Mouse (Mus musculus) spleen, adult 2 months (tissue): ENCODE measurements around the gene Ccdc8. TPM values are rescaled to one million over a fixed set of nuclear protein-coding genes. Genes with fewer than 3 reads are reported as not detected.

ENCODE experiments used
- DNase-seq, 2 experiments: peaks; one replicate each; pipeline versions ENCODE4 v3.0.0 to v3.0.0-alpha.2; 2012 to 2021; ENCODE audit warnings: low spot score in 2 of 2, low read depth in 1 of 2
- H3K27ac ChIP-seq: fragments of 200-500 bp; 2 replicates; pipeline ENCODE4 v1.5.1; 2012; ENCODE audit warnings: low read length, inconsistent platforms; ENCODE audit not compliant: insufficient read depth
- H3K27me3 ChIP-seq: fragments of 200-500 bp; 2 replicates; pipeline ENCODE4 v1.6.1; 2012; ENCODE audit warnings: mild to moderate bottlenecking, moderate library complexity, low read length, inconsistent platforms; ENCODE audit not compliant: control insufficient read depth, insufficient read depth
- H3K36me3 ChIP-seq: fragments of 200-500 bp; 2 replicates; pipeline ENCODE4 v1.6.1; 2012; ENCODE audit warnings: mild to moderate bottlenecking, low read length, inconsistent platforms; ENCODE audit not compliant: control insufficient read depth, insufficient read depth
- H3K4me1 ChIP-seq: fragments of 200-500 bp; 2 replicates; pipeline ENCODE4 v1.6.1; 2011; ENCODE audit warnings: inconsistent platforms; ENCODE audit not compliant: control insufficient read depth, insufficient read depth, insufficient read length
- H3K4me3 ChIP-seq: fragments of 200-500 bp; 2 replicates; pipeline ENCODE4 v1.5.1; 2011; ENCODE audit warnings: mild to moderate bottlenecking, inconsistent platforms; ENCODE audit not compliant: insufficient read depth, insufficient read length; ENCODE audit errors: extremely low read depth
- CTCF ChIP-seq: fragments of 200-500 bp; IDR thresholded peaks from 2 replicates; pipeline ENCODE4 v1.5.1; 2011; ENCODE audit warnings: mild to moderate bottlenecking, inconsistent platforms; ENCODE audit not compliant: insufficient read depth, insufficient read length, insufficient replicate concordance; ENCODE audit errors: extremely low read depth
- POLR2A ChIP-seq: fragments of 200-500 bp; IDR thresholded peaks from 2 replicates; pipeline ENCODE4 v1.6.1; 2011; ENCODE audit warnings: low read depth, low read length, inconsistent platforms
- WGBS: fragments of 180-500 bp; shearing (Covaris S2); methylation state at CpG from one replicate; pipeline ENCODE4 v1.1.7; 2018; 5-methylcytosine and 5-hydroxymethylcytosine counted together
- polyA plus RNA-seq: library from polyadenylated mRNA; depleted of rRNA; stranded (reverse); fragments of >200 nt; gene quantifications from 2 replicates; pipeline ENCODE4 v1.2.3, GENCODE M21; 2012; rRNA removed

The Ccdc8 gene
- polyA plus RNA-seq, 1 experiment, result 2.2 TPM

GRCm38 (mm10) chr7:17027588-17028343 is 35.3 kb downstream of the Ccdc8 start, which contains the start of gene Ppp5c:
Gene Ppp5c, minus strand, starts transcription at chr7:17027924.
- peak; percentile 53 to 83 for DNase-seq
- H3K4me1 ChIP-seq, result peaks cover 40% of the 10 kb centered on the region
- WGBS, result under 1% methylated on average over 58 of the region's 58 CpGs

GRCm38 (mm10) chr7:17028923-17029322 is 36.4 kb downstream of the Ccdc8 start:
- Histone ChIP-seq H3K27ac (no peak overlapping the region), H3K27me3 (no peaks in the 10 kb centered on the region), H3K4me1 (peaks cover 31% of the 10 kb centered on the region), H3K36me3 (no peaks in the 10 kb centered on the region), H3K4me3 (no peak overlapping the region)
- no peak for DNase-seq
- WGBS, result 85% methylated on average over 7 of the region's 7 CpGs
- TF ChIP-seq POLR2A, result no peak
- no peak for TF ChIP-seq CTCF

More at GRCm38 (mm10) chr7:17027588-17028343, 35.3 kb downstream of the Ccdc8 start, which contains the start of gene Ppp5c:
- no peak for TF ChIP-seq CTCF
- TF ChIP-seq POLR2A, result no peak
- Histone ChIP-seq H3K27me3 (no peaks in the 10 kb centered on the region), H3K36me3 (no peaks in the 10 kb centered on the region), H3K4me3 (peak within 1 kb of the TSS; percentile 97), H3K27ac (peak within 1 kb of the TSS; percentile 87)

GRCm38 (mm10) chr7:17030239-17030638 is 37.7 kb downstream of the Ccdc8 start:
- WGBS, result 43% methylated on average over 7 of the region's 7 CpGs
- no peak overlapping the region for H3K27ac ChIP-seq
- H3K4me1 ChIP-seq, result peaks cover 19% of the 10 kb centered on the region
- H3K27me3 ChIP-seq, result no peaks in the 10 kb centered on the region
- no peak overlapping the region for H3K4me3 ChIP-seq
- TF ChIP-seq CTCF (no peak), POLR2A (no peak)
- no peak for DNase-seq
- no peaks in the 10 kb centered on the region for H3K36me3 ChIP-seq

GRCm38 (mm10) chr7:17038018-17038695 is 45.6 kb downstream of the Ccdc8 start:
- no peak for TF ChIP-seq POLR2A
- no peak for TF ChIP-seq CTCF
- no peak overlapping the region for H3K4me3 ChIP-seq
- H3K27ac ChIP-seq, result no peak overlapping the region
- H3K27me3 ChIP-seq, result no peaks in the 10 kb centered on the region
- no peak for DNase-seq
- WGBS, result 91% methylated on average over 9 of the region's 9 CpGs
- no peaks in the 10 kb centered on the region for H3K36me3 ChIP-seq
- no peaks in the 10 kb centered on the region for H3K4me1 ChIP-seq

GRCm38 (mm10) chr7:17039373-17039772 is 46.9 kb downstream of the Ccdc8 start:
- no peaks in the 10 kb centered on the region for H3K36me3 ChIP-seq
- H3K27me3 ChIP-seq, result no peaks in the 10 kb centered on the region
- no peaks in the 10 kb centered on the region for H3K4me1 ChIP-seq
- no peak for DNase-seq
- no peak overlapping the region for H3K4me3 ChIP-seq
- H3K27ac ChIP-seq, result no peak overlapping the region
- no peak for TF ChIP-seq CTCF
- no peak for TF ChIP-seq POLR2A
- WGBS, result 93% methylated on average over 7 of the region's 7 CpGs

- WGBS, result 82% methylated on average over 1 of the region's 1 CpGs
- no peak for DNase-seq
- H3K36me3 ChIP-seq, result no peaks in the 10 kb centered on the region
- no peak overlapping the region for H3K27ac ChIP-seq
- no peaks in the 10 kb centered on the region for H3K4me1 ChIP-seq
- no peak overlapping the region for H3K4me3 ChIP-seq
- H3K27me3 ChIP-seq, result no peaks in the 10 kb centered on the region
- TF ChIP-seq CTCF (no peak), POLR2A (no peak)
These were observed 53.2 kb downstream of the Ccdc8 start for GRCm38 (mm10) chr7:17045743-17046142.

Other genes starting within 250 kb of the Ccdc8 start
- gene Slc1a5, start 211.4 kb upstream of the Ccdc8 start, polyA plus RNA-seq, result 152 and 243 TPM in 2 replicates
- 121 and 148 TPM in 2 replicates for gene Strn4, start 176.8 kb upstream of the Ccdc8 start, polyA plus RNA-seq
- 28.6 and 36.1 TPM in 2 replicates for gene Fkrp, start 176.0 kb upstream of the Ccdc8 start, polyA plus RNA-seq
- gene Prkd2, start 149.8 kb upstream of the Ccdc8 start, polyA plus RNA-seq, result 183 and 205 TPM in 2 replicates
- 9.2 and 18.1 TPM in 2 replicates for gene Dact3, start 117.4 kb upstream of the Ccdc8 start, polyA plus RNA-seq
- gene Gng8, start 100.9 kb upstream of the Ccdc8 start, polyA plus RNA-seq, result 7.9 and 8.6 TPM in 2 replicates
- 9.2 and 14.9 TPM in 2 replicates for gene Ptgir, start 86.2 kb upstream of the Ccdc8 start, polyA plus RNA-seq
- gene Calm3, start 68.6 kb upstream of the Ccdc8 start, polyA plus RNA-seq, result 166 and 198 TPM in 2 replicates
- 1.3 and 2.0 TPM in 2 replicates for gene Pnmal2, start 48.0 kb upstream of the Ccdc8 start, polyA plus RNA-seq
- gene Pnmal1, start 33.0 kb upstream of the Ccdc8 start, polyA plus RNA-seq, result not detected in 2 replicates
- 0.40 and 0.42 TPM in 2 replicates for gene Gm42372, start 9.6 kb upstream of the Ccdc8 start, polyA plus RNA-seq
- 212 and 265 TPM in 2 replicates for gene Ppp5c, start 35.2 kb downstream of the Ccdc8 start, polyA plus RNA-seq
- gene Hif3a, start 69.7 kb downstream of the Ccdc8 start, polyA plus RNA-seq, result 1.2 and 1.9 TPM in 2 replicates
- gene Psg16, start 81.3 kb downstream of the Ccdc8 start, polyA plus RNA-seq, result not detected in 2 replicates
- gene Ceacam3, start 157.6 kb downstream of the Ccdc8 start, polyA plus RNA-seq, result not detected in 2 replicates
- not detected in 2 replicates for gene Psg29, start 210.8 kb downstream of the Ccdc8 start, polyA plus RNA-seq